Mouse (Mus musculus): ENCODE data around the gene 4833427G06Rik. TPM values are rescaled to one million over a fixed set of nuclear protein-coding genes. Genes with fewer than 3 reads are reported as not detected.
A peak's percentile ranks its signal among the peaks of the same experiment; 100 is the strongest.

Gene 4833427G06Rik
- polyA plus RNA-seq, 1 experiment from 2014 or later: 5.9 TPM

- H3K36me3 ChIP-seq (ENCODE audit: control insufficient read depth, insufficient read depth, low read length): no peaks in the 10 kb centered on the region
- 78% methylated on average over 6 of the region's 6 CpGs for WGBS
These were observed 59.7 kb downstream of the 4833427G06Rik start for GRCm38 (mm10) chr9:51042136-51042535.

GRCm38 (mm10) chr9:51041491-51041980, 60.3 kb downstream of the 4833427G06Rik start:
- no peaks in the 10 kb centered on the region for H3K27me3 ChIP-seq (ENCODE audit: control insufficient read depth, insufficient read depth, low read depth, low read length)
- H3K9ac ChIP-seq (ENCODE audit: low read length): no peak overlapping the region
- H3K27ac ChIP-seq (ENCODE audit: low read length): no peak overlapping the region
- no peaks in the 10 kb centered on the region for H3K4me1 ChIP-seq (replicated peaks; ENCODE audit: control insufficient read depth, insufficient read depth, low read length)
- 86% methylated on average over 7 of the region's 7 CpGs for WGBS
- no peaks in the 10 kb centered on the region for H3K36me3 ChIP-seq (ENCODE audit: control insufficient read depth, insufficient read depth, low read length)
- no peaks in the 10 kb centered on the region for H3K9me3 ChIP-seq (ENCODE audit: control insufficient read depth, low read length)
- ATAC-seq (ENCODE audit: low read depth): no peak
- H3K4me2 ChIP-seq (ENCODE audit: low read depth, low read length): no peak overlapping the region
- H3K4me3 ChIP-seq (ENCODE audit: low read length): no peak overlapping the region

More at GRCm38 (mm10) chr9:51042136-51042535, 59.7 kb downstream of the 4833427G06Rik start:
- Histone ChIP-seq H3K27ac (ENCODE audit: low read length) (no peak overlapping the region), H3K9me3 (ENCODE audit: control insufficient read depth, low read length) (no peaks in the 10 kb centered on the region), H3K27me3 (ENCODE audit: control insufficient read depth, insufficient read depth, low read depth, low read length) (no peaks in the 10 kb centered on the region), H3K4me3 (ENCODE audit: low read length) (no peak overlapping the region), H3K9ac (ENCODE audit: low read length) (no peak overlapping the region), H3K4me2 (ENCODE audit: low read depth, low read length) (no peak overlapping the region), H3K4me1 (replicated peaks; ENCODE audit: control insufficient read depth, insufficient read depth, low read length) (no peaks in the 10 kb centered on the region)
- no peak for ATAC-seq (ENCODE audit: low read depth)

- WGBS: 63% methylated on average over 3 of the region's 3 CpGs
- Histone ChIP-seq H3K9ac (ENCODE audit: low read length) (no peak overlapping the region), H3K27ac (ENCODE audit: low read length) (no peak overlapping the region), H3K36me3 (ENCODE audit: control insufficient read depth, insufficient read depth, low read length) (no peaks in the 10 kb centered on the region), H3K4me2 (ENCODE audit: low read depth, low read length) (no peak overlapping the region), H3K9me3 (ENCODE audit: control insufficient read depth, low read length) (no peaks in the 10 kb centered on the region), H3K4me3 (ENCODE audit: low read length) (no peak overlapping the region), H3K4me1 (replicated peaks; ENCODE audit: control insufficient read depth, insufficient read depth, low read length) (no peaks in the 10 kb centered on the region), H3K27me3 (ENCODE audit: control insufficient read depth, insufficient read depth, low read depth, low read length) (no peaks in the 10 kb centered on the region)
- ATAC-seq (ENCODE audit: low read depth): no peak
These were observed 68.9 kb downstream of the 4833427G06Rik start for GRCm38 (mm10) chr9:51032785-51033529.

GRCm38 (mm10) chr9:51032291-51032690, 69.6 kb downstream of the 4833427G06Rik start:
- Histone ChIP-seq H3K36me3 (ENCODE audit: control insufficient read depth, insufficient read depth, low read length) (no peaks in the 10 kb centered on the region), H3K9ac (ENCODE audit: low read length) (no peak overlapping the region), H3K9me3 (ENCODE audit: control insufficient read depth, low read length) (no peaks in the 10 kb centered on the region), H3K4me2 (ENCODE audit: low read depth, low read length) (no peak overlapping the region), H3K4me3 (ENCODE audit: low read length) (no peak overlapping the region), H3K27me3 (ENCODE audit: control insufficient read depth, insufficient read depth, low read depth, low read length) (no peaks in the 10 kb centered on the region), H3K27ac (ENCODE audit: low read length) (no peak overlapping the region), H3K4me1 (replicated peaks; ENCODE audit: control insufficient read depth, insufficient read depth, low read length) (no peaks in the 10 kb centered on the region)
- no peak for ATAC-seq (ENCODE audit: low read depth)
- WGBS: 68% methylated on average over 8 of the region's 8 CpGs

DNA sequence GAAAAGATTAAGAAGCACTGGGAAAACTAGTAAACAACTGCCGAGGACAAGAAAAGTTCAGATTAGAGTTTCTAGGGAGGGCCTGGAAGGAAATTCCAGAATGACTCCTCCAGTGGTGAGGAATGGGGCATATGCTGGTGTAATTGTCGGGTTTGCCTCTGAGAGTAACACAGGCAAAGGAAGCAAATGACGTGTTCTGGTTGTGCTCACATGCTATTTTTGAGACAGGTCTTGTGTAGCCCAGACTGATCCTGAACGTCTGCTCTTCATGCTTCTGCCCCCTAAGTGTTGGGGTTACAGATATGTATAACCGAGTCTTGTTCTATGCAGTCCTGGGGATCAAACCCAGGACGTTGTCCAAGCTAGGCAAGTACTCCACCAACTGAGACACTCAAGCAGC, 70.3 kb downstream of the 4833427G06Rik start:
- 45% methylated on average over 6 of the region's 6 CpGs for WGBS
- Histone ChIP-seq H3K9ac (ENCODE audit: low read length) (no peak overlapping the region), H3K27me3 (ENCODE audit: control insufficient read depth, insufficient read depth, low read depth, low read length) (no peaks in the 10 kb centered on the region), H3K36me3 (ENCODE audit: control insufficient read depth, insufficient read depth, low read length) (no peaks in the 10 kb centered on the region), H3K27ac (ENCODE audit: low read length) (no peak overlapping the region), H3K4me2 (ENCODE audit: low read depth, low read length) (no peak overlapping the region), H3K4me3 (ENCODE audit: low read length) (no peak overlapping the region), H3K9me3 (ENCODE audit: control insufficient read depth, low read length) (no peaks in the 10 kb centered on the region), H3K4me1 (replicated peaks; ENCODE audit: control insufficient read depth, insufficient read depth, low read length) (no peaks in the 10 kb centered on the region)
- ATAC-seq (ENCODE audit: low read depth): no peak

MicroRNA genes within 50 kb of the gene (microRNA counts, 519-probe panel; counts per million panel counts)
- microRNA mmu-miR-34b-3p (2,011 counts per million, percentile 34 among the panel's probes with 10 or more counts), microRNA mmu-miR-34b-5p (2,467 counts per million, percentile 44 among the panel's probes with 10 or more counts), microRNA mmu-miR-34c (4,088 counts per million, percentile 83 among the panel's probes with 10 or more counts)

Small RNA genes within 50 kb of the gene (microRNA-seq; reads per million reads assigned to microRNA genes)
- gene Mir34b (38.1 reads per million, percentile 39 among the genes with 10 or more reads in this experiment), gene Mir34c (1,011 reads per million, percentile 74 among the genes with 10 or more reads in this experiment)

Other genes with a start within 250 kb of the 4833427G06Rik start
- 16.7 and 19.7 TPM in 2 replicates for gene Sik2, start 93.0 kb downstream of the 4833427G06Rik start, polyA plus RNA-seq (2015; fragmentation: Nextera tagmentation; extraction: Ambion mirVana)
- 0.28 and 0.34 TPM in 2 replicates for gene Btg4, start 41.2 kb downstream of the 4833427G06Rik start, polyA plus RNA-seq (2015; fragmentation: Nextera tagmentation; extraction: Ambion mirVana)
- 7.2 and 7.7 TPM in 2 replicates for gene Layn, start 25.0 kb downstream of the 4833427G06Rik start, polyA plus RNA-seq (2015; fragmentation: Nextera tagmentation; extraction: Ambion mirVana)
- 0.08 and 0.13 TPM in 2 replicates for gene Gm32742, start 63.4 kb upstream of the 4833427G06Rik start, polyA plus RNA-seq (2015; fragmentation: Nextera tagmentation; extraction: Ambion mirVana)
- 0.11 TPM in 2 replicates for gene Pou2af1, start 111.6 kb upstream of the 4833427G06Rik start, polyA plus RNA-seq (2015; fragmentation: Nextera tagmentation; extraction: Ambion mirVana)
- 8.3 and 10.6 TPM in 2 replicates for gene Colca2, start 176.5 kb upstream of the 4833427G06Rik start, polyA plus RNA-seq (2015; fragmentation: Nextera tagmentation; extraction: Ambion mirVana)
- 0.11 TPM in 1 of 2 replicates, not detected in the other for gene 1810046K07Rik, start 226.8 kb upstream of the 4833427G06Rik start, polyA plus RNA-seq (2015; fragmentation: Nextera tagmentation; extraction: Ambion mirVana)